Mouse (Mus musculus) gastrocnemius, postnatal 10 days (tissue): ENCODE results near the gene Dna2. TPM values are rescaled to one million over a fixed set of nuclear protein-coding genes. Genes with fewer than 3 reads are reported as not detected.
"Not testable (repeated sequence)": the region's sequence is repeated elsewhere in the genome, so short reads cannot be mapped to it uniquely, and the experiment has no call there.

Experiments used
- DNase-seq: peaks from one replicate; pipeline ENCODE4 v3.0.0; 2021; ENCODE audit warnings: mixed read lengths
- long read RNA-seq, 2 experiments: library from polyadenylated mRNA; stranded (forward); transcript quantifications; one replicate each; pipeline ENCODE4 v2.0.0; 2021
- total RNA-seq, 2 experiments: library from RNA; stranded (reverse); gene quantifications; 2 replicates each; pipeline ENCODE4 v1.2.3; 2021

Gene Dna2
- 1 to 10 TPM; 1.9 to 3.4 TPM for total RNA-seq
- long read RNA-seq, experiment 1, full-length matches to known transcripts: 1 of 2 reads
- long read RNA-seq, experiment 1, partial matches to known transcripts: 0 of 2 reads
- long read RNA-seq, experiment 1, other reads (novel, unspliced or antisense): 1 of 2 reads
- long read RNA-seq, experiment 2, full-length matches to known transcripts: 4 of 5 reads
- long read RNA-seq, experiment 2, partial matches to known transcripts: 0 of 5 reads
- long read RNA-seq, experiment 2, other reads (novel, unspliced or antisense): 1 of 5 reads

DNA sequence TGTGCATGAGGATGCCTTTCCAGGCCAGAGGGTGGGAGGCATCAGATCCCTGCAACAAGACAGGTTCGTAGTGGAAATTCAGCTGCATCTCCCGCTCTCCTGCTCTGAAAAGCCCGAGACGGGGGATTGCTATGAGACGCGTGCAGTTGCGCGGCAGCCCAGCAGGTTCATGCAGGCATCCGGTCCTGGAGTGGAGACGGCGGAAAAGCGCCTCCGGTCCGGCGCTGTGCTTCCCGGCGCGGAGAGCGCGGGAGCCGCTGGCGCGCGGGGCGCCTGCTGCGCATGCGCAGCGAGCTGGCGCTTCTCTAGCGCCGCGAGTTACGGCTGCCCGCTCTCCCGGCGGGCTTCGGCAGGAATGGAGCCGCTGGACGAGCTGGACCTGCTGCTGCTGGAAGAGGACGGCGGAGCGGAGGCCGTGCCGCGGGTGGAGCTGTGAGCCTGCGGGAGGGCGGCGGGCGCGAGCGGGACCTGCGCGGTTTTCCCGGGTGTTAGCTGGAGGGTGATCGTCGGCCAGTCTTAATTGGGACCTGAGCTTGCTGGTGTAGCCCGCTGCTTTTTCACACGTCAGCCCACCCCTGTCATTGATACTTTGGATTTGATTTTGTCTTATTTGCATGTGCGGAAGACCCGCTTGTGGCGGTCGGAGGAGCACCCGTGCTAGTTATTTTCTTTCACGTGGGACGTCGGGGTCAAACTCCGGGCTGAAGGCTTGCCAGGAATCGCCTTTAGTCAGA lies at the start of gene Dna2:
TSS of gene Dna2 (plus strand) at position 289 of the 734 bp plus-strand sequence.
- DNase-seq: peak; percentile 71

DNA sequence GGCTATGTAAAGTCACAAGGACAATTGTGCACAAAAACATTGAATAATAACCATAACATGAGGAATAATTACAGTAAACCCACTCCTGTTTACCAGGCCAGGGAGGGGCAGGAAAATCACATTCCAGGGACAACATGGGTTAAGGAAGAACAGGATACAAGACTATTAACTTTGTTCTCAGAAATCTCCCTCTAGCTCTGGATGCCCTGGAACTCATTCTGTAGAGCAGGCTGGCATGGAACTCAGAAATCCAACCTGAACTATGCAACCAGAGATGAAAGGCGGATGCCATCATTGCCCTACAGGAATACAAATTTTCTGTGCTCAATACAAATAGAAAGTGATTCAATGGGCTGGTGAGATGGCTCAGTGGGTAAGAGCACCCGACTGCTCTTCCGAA lies 49.4 kb upstream of the Dna2 start:
- DNase-seq: no peak

DNA sequence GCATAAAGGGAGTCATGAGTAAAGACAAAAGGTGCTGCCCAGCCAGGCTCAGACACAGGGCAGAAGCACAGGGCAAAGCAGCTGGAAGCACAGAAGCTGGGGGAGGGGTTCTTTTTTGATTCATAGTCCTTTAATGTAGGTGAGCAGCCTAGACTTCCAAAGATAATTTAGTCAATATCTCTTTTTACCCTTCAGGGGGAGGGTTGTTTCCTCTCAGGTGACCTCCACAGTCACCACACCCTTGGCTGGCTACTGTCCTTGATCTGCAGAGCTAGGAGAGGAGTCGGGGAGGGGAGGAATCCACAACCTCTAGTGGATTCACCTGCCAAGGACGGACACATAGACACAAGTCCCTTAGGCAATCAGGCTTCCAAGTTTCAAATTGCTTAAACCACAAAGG lies 48.8 kb upstream of the Dna2 start:
- DNase-seq: no peak

DNA sequence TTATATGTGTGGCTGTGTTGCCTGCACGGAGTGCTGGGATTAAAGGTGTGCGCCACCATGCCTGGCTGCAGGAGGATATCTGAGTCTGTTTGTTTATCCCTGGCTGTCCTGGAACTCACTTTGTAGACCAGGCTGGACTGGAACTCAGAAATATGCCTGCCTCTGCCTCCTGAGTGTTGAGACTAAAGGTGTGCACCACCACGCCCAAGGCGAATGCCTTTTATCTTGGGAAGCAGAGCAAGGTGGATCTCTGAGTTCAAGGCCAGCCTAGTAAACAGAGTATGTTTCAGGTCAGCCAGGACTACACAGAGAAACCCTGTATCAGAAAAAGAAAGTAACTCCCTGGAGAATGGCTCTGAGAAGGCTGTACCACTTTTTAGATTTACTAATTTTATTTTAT lies 46.7 kb upstream of the Dna2 start:
- DNase-seq: no peak

DNA sequence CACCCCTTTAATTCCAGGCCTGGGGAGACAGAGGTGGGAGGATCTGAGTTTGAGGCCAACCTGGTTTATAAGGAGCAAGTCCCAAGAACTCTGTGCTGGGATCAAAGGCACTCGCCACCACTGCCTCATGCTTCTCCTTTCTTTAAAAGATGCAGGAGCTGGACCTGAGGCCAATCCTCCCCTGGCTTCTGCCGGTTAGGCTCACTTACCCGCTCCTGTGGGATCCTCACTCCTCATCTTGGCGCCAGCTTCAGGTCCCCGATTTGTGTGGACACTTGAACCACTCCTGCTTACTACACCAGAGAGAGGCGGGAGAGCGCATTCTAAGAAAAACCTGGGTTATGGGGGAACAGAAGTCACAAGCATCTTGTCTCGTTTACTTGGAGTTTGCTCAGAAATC lies 45.0 kb upstream of the Dna2 start:
- no peak for DNase-seq

DNA sequence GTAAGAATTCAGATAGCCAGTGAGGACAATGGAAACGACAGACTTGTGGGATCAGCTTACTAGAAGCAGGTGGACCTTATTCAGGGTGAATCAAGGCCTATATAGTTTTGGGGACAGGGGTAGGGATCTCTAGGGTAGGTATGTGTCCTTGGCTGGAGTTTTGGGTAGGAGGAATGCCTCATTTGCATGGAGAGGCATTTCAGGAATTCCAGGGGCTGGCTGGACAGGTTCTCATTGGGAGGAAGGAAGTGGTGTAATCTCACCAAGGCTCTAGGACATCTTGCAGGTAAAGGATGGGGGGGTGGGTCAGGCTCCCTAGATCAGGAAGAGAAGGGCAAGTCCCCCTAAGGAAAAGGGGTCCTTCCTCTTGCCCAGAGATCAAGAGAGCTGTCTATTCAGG lies 44.0 kb upstream of the Dna2 start:
- DNase-seq: no peak

DNA sequence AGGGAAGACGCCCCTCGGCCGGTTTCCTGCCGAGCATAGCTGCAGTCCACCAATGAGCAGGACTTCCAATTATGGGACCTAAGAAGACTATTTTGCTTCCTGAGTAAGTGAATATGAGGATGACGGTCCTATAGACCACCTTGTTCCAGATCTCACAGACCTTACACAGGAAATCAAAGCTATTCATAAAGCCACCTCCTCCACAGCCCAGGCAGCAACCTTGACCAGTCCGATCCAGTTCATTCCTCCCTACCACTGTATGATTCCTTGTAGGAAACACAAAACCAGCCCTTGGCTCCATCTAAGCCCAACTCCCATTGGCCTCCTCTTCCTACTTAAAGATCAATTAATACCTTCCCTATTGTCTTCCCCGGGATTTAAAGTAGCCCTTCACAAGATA lies 40.5 kb upstream of the Dna2 start:
- no peak for DNase-seq

DNA sequence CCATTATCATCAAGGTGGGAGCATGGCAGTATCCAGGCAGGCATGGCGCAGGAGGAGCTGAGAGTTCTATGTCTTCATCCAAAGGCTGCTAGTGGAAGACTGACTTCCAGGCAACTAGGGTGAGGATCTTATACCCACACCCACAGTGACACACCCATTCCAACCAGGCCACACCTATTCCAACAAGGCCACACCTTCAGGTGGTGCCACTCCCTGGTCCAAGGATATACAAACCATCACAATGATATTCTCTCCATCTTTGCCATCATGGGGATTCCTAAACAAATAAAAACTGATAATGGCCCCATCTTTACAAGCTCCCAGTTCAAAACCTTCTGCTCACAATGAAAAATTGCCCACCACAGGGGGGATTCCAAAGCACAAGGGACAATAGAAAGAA lies 37.9 kb upstream of the Dna2 start, which contains the start of gene Tet1:
TSS of gene Tet1 (minus strand) at position 101 of the 400 bp plus-strand sequence.
- not testable (repeated sequence) for DNase-seq

DNA sequence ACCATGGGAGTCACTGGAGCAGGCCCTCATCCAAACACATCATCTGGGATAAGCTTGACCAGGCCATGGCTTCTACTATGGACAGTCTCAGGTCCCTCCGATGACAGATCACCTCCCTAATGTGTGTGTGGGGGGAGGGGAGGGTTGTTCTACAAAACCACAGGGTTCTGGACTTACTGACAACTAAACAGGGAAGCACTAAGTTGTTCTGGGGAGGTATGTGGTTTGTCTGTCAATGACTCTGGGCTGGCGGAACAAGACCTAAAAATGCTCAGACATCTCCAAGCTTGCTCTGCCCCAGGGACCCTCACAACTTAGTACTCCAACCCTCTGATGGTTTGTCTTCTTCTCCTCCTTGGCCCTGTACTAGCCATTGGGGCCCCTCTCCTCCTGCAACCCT lies 35.7 kb upstream of the Dna2 start:
- DNase-seq: no peak

DNA sequence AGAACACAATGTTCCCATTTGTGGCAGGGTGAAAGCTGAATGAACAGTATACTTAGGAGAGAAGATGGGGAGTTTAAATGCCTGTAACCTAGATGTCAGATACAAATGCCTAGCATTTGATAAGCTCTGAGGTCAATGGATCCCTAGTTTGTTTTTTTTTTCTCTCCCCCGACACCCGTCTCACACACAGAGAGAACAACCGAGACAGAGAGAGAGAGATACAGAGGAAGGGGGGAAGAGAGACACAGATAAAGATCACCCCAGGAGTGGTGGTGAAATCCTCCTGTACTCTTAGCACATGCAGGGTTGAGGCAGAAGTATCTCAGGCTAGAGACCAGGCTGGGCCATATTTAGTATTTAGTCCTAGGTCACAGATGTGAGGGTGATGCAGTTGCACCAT lies 27.8 kb upstream of the Dna2 start:
- no peak for DNase-seq

DNA sequence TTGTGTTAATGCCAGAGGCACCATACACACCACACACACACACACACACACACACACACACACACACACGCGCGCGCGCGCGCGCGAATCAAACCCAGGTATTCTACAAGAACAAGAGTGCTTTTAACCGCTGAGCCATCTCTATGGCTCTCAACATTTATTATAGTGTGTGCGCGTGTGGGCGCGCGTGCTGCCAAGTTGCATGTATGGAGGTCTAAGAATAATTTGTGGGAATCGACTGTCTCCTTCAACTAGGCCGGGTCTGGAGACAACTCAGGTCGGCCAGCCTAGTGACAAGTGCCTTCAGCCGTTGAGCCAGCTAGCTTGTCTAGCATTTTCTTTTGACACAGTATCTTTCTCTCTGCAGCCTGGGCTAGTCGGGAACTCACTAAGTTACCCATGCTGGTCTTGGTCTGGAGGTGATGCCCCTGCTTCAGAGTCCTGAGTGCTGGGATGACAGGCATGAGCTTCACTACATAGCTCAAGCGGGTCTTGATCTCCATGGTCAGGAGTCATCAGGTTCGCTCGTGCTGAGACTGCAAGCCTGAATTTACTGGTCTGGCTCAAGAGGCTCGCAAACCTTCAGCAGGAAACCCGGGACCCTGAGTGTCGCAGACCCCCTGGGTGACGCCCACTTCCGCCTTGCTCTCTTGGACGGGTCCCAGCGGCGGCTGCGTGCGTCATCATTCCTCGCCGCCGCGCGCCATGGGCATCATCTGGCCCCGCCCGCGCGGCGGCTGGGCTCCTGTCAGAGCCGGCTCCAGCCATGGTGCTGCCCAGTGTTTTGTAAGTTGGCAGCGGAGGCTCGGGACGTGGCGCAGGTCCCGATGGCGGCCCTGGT lies 26.7 kb upstream of the Dna2 start, which contains the start of gene Slc25a16:
TSS of gene Slc25a16 (plus strand) at position 709 of the 841 bp plus-strand sequence.
- DNase-seq: peak; percentile 95

DNA sequence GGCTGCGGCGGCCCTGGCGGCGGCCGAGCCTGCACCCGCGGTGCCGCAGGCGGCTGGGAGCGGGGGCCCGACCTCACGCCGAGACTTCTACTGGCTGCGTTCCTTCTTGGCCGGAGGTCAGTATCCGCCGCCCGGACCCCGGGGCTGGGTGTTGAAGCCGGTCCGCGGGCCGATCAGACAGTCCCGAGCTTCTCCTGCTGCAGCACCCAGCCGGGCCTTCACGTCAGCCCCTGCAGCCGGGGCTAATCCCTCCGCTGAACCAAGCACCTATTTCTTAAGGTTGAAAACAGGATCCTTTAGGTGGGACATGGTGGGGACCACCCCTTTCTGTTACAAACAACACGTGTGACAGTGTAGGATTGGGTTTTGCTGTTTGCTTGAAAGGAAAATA lies 26.1 kb upstream of the Dna2 start:
- peak; percentile 16 for DNase-seq

DNA sequence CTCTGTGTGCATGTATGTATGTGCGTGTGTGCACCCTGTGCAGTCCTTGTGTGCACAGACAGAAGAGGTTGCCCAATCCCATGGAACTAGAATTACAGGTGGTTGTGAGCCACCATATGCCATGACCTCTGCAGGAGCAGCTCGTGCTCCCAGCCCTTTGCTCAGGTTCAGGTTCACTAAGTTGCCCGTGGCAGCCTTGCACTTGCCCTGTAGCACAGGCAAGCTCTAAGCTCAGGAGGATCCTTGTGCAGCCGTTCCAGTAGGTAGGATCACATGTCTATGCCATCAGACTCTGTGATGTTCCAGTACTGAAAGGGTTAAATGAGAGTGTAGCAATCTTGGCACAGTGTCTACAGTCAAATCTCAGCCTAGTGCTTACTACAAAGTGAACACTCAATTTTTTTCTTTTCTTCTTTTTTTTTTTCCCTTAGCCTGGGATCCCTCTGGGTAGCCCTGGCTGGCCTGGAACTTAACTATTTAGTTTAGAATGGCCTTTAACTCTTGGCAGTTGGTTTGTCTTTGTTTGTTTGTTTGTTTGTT lies 22.7 kb upstream of the Dna2 start:
- no peak for DNase-seq

DNA sequence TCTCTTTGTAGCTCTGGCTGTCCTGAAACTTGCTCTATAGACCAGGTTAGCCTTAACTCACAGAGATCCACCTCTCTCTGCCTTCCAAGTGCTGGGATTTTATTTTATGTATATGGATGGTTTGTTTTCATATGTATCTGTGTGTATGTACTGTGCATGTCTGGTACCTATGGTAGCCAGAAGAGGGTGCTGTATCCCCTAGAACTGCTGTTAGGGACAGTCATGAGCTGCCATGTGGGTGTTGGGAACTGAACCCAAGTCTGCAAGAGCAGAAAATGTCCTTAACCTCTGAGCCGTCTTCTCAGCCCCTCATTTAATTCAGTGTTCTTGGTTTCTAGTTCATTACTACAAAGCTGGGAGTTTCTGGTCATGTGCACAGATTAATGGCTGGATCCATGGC lies 14.4 kb upstream of the Dna2 start:
- DNase-seq: no peak

DNA sequence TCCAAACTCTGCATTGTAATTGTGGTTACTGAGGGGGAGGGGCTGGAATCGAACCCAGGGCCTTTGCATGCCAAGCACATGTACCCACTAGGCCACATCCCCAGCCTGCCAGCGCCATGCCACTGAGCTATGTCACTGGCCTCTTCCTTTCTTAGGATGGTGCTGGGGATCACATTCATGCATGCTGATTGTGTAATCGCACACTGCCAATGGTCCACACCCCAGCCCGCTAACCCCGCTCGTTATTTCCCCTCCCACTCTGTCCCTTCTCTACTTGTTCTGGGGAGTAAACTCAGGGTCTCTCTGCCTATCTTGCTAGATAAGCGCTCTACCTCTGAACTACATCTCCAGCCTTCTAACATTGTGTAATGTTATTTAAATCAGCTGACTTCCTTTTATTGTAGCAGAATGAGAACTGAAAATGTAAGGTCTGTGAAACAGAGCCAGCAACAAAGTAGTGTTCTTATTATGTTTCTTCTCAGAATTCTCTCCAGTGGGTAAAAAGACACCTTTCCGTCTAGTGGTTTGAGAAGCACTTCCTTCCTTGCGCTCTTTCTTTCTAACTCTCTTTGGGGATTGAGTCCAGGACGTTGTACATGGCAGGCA lies 1.7 kb upstream of the Dna2 start:
- DNase-seq: no peak

DNA sequence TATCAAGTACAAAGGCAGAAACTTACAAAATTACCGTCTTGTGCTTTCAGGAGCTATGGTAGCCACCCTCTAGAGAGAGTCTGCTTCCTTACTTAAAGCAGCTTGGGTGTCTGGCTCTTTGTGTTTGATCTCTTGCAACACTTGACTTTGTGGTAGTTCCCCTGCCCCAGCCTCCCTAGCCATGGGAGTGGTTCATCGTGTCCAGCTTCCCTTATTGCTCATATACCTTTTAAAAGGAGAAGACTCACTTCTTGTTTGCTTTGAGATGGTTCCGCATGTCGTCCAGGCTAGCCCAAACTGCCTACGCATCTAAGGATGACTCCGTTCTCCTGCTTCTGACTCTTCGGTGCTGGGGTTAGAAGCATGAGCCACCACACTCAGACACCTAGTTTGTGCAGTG lies 1.7 kb downstream of the Dna2 start:
- no peak for DNase-seq

DNA sequence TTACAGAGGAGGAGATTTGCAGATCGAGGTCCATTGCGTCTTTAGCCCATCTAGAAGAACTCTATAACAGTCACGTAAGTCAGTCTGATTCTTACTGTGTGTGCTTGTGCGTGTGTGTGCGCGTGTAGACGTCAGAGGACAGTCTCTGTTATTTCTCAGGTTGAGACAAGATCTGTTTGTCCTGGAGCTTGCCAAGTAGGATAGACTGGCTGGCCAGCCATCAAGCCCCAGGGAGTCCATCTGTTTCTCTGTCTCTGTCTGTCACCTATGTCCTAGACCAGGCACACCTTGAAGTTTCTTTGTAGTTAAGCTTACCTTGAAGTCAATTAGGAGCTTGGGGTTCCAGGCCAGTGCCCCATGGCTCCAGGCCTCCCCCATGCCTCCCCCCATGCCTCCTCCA lies 17.1 kb downstream of the Dna2 start:
- DNase-seq: no peak

DNA sequence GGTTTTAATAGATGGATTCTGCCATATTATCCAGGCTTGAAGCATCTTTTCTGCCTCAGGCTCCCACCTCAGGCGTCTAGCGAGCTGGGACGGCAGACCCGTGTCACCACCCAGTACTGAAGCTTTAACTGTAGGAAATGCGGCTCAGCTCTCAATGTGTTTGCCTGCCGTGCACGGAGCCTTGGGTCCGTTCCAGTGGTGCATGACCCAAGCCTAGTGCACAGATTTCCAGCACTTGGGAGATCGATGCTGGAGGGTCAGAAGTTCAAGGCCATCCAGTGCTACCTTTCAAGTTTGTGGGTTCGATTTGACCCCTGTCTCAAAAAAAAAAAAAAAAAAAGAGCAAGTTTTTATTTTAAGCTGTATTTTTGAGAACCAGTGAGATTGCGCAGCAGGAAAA lies 19.0 kb downstream of the Dna2 start:
- no peak for DNase-seq

DNA sequence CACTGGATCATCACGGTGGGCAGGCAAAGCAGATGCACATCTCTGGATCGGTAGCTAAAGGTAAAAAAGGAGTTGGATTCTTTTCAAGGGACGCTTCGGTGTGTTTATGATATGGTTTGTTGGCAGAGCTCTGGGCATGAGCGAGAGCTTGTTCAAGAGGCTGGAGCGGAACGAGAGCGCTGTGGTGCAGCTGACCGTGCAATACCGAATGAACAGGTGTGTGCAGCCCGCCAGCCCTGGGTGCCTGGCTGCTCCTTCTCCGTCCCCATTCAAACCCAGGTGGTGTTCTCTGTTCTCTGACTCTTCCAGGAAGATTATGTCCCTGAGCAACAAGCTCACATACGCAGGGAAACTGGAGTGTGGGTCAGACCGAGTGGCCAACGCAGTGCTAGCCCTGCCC lies 19.5 kb downstream of the Dna2 start:
- DNase-seq: no peak

DNA sequence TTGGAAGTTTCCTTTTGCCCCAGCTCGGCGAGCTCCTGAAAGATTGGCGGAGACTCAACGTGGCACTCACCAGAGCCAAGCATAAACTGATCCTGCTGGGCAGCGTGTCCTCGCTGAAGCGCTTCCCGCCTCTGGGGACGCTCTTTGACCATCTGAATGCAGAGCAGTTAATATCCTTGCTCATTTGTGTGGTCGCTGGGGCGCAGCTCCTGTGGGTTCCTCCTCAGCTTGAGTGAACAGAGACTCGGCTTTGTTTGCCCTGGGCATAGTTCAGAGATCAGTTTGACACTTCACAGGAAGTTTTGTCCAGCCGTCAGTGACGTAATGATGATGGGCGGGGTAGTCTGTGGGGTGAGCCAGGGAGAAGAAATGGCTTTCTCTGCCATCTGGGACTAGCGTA lies 25.0 kb downstream of the Dna2 start:
- no peak for DNase-seq

DNA sequence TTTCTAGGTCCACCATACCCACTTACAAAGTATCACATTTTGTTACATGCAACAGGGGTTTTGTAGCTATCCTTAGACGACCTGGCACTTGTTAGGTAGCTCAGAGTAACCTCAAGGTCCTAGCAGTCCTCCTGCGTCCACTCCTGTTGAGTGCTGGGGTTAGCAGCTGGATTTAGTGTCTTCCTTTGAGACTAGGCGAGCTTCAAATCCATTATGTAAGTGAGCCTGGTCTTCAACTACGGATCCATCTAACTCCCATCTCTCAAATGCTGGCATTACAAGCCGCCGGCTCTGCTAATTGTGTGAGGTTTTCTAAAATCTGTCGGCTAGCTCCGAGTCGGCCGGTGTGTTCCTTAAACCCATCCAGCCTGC lies 32.8 kb downstream of the Dna2 start:
- no peak for DNase-seq
